Mouse (Mus musculus): ENCODE measurements around the gene Gfra4. TPM values are rescaled to one million over a fixed set of nuclear protein-coding genes. Genes with fewer than 3 reads are reported as not detected.

Gfra4 gene
- polyA plus RNA-seq, 1 experiment from 2014 or later: 6.8 TPM

DNA sequence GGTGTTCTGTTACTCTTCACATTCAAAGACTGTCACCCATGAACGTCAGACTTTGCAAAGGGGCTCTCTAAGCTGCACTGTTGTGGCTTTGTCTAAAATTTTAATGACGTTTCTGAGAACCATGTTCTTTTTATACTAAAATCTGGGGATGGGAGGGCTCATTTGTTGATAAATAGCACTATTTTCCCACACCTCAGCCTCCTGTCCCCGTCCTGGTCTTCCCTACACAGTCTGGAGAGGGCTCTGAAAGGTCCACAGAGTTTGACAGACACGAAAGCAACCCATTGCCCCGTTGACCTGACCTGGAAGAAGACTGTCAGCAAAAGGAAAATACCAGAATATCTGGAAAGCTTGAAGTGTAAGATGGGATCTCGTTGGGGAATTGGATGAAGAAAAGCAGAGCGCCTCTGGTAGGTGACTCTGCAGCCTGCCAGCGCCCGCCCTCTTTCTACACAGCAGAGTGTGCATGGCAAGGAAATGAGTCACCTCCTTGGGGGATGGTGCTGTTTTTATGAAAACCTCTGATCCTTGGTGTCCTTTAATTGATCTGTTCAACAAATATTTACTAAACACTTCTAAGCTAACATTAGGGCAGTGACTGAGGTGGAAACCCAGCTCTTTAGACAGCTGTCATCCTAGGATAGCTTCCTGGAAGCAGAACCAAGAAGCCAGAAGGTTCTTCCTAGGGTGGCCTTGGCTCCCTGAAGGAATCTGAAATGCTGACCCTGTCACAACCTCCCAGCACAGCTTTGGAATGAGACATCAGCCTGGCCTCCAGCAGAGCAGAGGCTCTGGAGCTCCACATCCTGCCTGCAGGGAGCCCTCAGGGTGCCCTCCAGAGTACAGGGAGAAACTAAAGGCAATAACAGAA, 13.6 kb downstream of the Gfra4 start:
- peaks cover 26% of the 10 kb centered on the region; the same call in 1 of the 2 replicates for H3K36me3 ChIP-seq
- no peak overlapping the region for H3K4me3 ChIP-seq
- no peak overlapping the region for H3K9ac ChIP-seq (replicated peaks)
- no peak overlapping the region for H3K27ac ChIP-seq (replicated peaks)
- ATAC-seq (ENCODE audit: low FRiP score, low read depth): no peak
- no peaks in the 10 kb centered on the region for H3K9me3 ChIP-seq
- WGBS: 76% methylated on average over 9 of the region's 9 CpGs
- no peak overlapping the region for H3K4me2 ChIP-seq (replicated peaks)
- H3K27me3 ChIP-seq: no peaks in the 10 kb centered on the region
- no peaks in the 10 kb centered on the region for H3K4me1 ChIP-seq

DNA sequence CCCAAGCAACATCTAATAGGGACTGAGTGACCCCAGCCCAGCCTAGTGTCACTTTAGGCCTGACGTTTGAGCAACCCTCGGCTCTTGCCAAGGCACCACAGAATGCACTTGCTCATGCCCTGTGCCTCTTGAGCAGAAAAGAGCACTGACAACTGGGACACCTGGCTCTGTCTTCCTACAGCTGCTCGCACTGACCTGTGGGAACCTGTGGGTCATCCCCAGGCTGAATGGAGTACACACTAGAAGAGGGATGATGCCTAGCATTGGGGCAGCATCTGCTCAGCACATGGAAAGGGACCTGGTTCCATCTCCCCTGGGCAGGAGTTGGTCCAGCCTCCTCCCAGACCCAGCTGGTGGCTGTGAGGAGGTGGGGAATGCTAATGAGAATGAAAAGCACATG, 15.9 kb downstream of the Gfra4 start:
- Histone ChIP-seq H3K9ac (replicated peaks) (no peak overlapping the region), H3K4me3 (no peak overlapping the region), H3K27me3 (no peaks in the 10 kb centered on the region), H3K4me2 (replicated peaks) (no peak overlapping the region), H3K36me3 (peaks cover 45% of the 10 kb centered on the region), H3K9me3 (no peaks in the 10 kb centered on the region), H3K27ac (replicated peaks) (no peak overlapping the region), H3K4me1 (no peaks in the 10 kb centered on the region)
- 87% methylated on average over 3 of the region's 3 CpGs for WGBS
- ATAC-seq (ENCODE audit: low FRiP score, low read depth): no peak

DNA sequence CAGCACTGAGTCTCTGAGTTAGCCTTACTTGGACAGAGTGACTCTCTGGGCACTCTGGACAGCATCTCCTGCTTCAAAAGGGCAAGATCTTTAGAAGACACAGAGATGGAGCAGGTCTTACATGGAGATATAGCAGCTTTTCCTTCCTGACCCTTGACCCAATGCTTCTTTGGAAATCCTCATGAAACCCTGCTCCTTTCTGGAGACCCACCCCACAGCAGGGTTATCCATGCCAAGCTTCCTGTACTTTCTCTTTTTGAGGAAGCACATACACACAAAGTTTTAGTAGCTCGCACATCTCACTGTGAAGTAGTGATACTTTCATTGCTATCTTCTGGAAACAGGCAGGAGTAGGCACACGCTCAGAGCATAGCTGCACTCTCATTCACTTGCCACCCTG, 17.7 kb downstream of the Gfra4 start:
- 97% methylated on average over 2 of the region's 2 CpGs for WGBS
- no peak overlapping the region for H3K4me3 ChIP-seq
- H3K27me3 ChIP-seq: no peaks in the 10 kb centered on the region
- no peak for ATAC-seq (ENCODE audit: low FRiP score, low read depth)
- H3K9me3 ChIP-seq: no peaks in the 10 kb centered on the region
- no peak overlapping the region for H3K9ac ChIP-seq (replicated peaks)
- no peaks in the 10 kb centered on the region for H3K4me1 ChIP-seq
- no peak overlapping the region for H3K27ac ChIP-seq (replicated peaks)
- no peak overlapping the region for H3K4me2 ChIP-seq (replicated peaks)
- H3K36me3 ChIP-seq: peaks cover 56% of the 10 kb centered on the region

DNA sequence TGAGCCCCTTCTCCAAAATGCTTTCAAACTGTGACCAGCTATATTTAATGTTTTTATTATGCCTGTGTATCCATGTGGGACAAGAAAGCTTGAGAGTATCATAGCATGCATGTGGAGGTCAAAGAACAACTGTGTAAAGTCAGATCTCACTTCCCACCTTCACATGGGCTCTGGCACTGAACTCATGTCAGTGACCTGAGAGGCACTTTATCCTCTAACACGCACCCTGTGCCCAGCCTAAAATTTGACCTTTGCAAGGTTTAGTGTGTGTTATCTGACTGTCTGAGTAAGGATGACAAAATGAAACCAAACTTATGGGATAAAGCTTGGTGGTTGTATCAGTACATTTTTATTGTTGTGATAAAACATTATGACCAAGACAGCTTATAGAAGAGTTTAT, 32.3 kb downstream of the Gfra4 start:
- H3K27me3 ChIP-seq: no peaks in the 10 kb centered on the region
- peaks cover 33% of the 10 kb centered on the region for H3K36me3 ChIP-seq
- no peak overlapping the region for H3K4me2 ChIP-seq (replicated peaks)
- WGBS: 86% methylated on average over 1 of the region's 1 CpGs
- H3K9me3 ChIP-seq: no peaks in the 10 kb centered on the region
- no peak overlapping the region for H3K27ac ChIP-seq (replicated peaks)
- H3K4me1 ChIP-seq: no peaks in the 10 kb centered on the region
- H3K9ac ChIP-seq (replicated peaks): no peak overlapping the region
- no peak for ATAC-seq (ENCODE audit: low FRiP score, low read depth)
- no peak overlapping the region for H3K4me3 ChIP-seq

DNA sequence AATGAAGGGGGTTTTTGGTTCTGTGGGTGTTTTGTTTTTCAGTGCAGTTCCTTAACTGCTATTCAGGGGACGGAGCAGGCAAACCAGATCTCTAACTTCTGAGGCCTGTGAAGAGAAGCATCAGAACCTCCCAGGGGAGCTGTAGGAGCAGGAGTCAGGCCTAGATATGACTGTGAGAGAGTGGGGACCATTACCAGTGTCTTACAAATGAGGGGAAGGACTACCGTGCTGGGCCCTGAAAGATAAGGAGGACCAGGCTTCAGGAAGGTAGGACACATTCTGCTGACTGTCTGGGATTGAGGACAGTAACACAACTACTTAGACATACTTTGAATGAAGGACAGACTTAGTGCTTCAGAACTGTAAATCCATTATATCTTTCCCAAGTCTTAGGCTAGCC, 33.8 kb downstream of the Gfra4 start:
- Histone ChIP-seq H3K27ac (replicated peaks) (no peak overlapping the region), H3K27me3 (no peaks in the 10 kb centered on the region), H3K9me3 (no peaks in the 10 kb centered on the region), H3K4me3 (no peak overlapping the region), H3K9ac (replicated peaks) (no peak overlapping the region), H3K36me3 (peaks cover 32% of the 10 kb centered on the region), H3K4me1 (no peaks in the 10 kb centered on the region), H3K4me2 (replicated peaks) (no peak overlapping the region)
- WGBS: 92% methylated on average over 2 of the region's 2 CpGs
- ATAC-seq (ENCODE audit: low FRiP score, low read depth): no peak

DNA sequence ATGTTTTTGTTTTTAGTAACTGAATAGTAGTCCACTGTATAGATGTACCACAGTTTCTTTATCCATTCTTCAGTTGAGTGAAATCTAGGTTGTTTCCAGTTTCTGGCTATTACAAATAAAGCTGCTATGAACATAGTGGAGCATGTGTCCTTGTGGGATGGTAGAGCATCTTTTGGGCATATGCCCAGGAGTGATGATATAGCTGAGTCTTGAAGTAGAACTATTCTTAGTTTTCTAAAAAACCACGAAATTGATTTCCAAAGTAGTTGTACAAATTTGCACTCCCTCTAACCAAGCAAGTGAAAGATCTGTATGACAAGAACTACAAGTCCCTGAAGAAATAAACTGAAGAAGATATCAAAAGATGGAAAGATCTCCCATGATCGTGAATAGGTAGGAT, 50.1 kb downstream of the Gfra4 start:
- H3K4me3 ChIP-seq: no peak overlapping the region
- H3K9ac ChIP-seq (replicated peaks): no peak overlapping the region
- no peak overlapping the region for H3K27ac ChIP-seq (replicated peaks)
- H3K36me3 ChIP-seq: peaks cover 11% of the 10 kb centered on the region
- no peaks in the 10 kb centered on the region for H3K9me3 ChIP-seq
- WGBS: 95% methylated on average over 2 of the region's 2 CpGs
- no peaks in the 10 kb centered on the region for H3K27me3 ChIP-seq
- H3K4me1 ChIP-seq: no peaks in the 10 kb centered on the region
- H3K4me2 ChIP-seq (replicated peaks): no peak overlapping the region
- ATAC-seq (ENCODE audit: low FRiP score, low read depth): no peak

Small RNA genes within 50 kb of the gene (microRNA-seq; reads per million reads assigned to microRNA genes)
- not detected for gene Mir6973b

Other genes starting within 250 kb of the Gfra4 start
- 86.9 and 89.0 TPM in 2 replicates for gene 4930402H24Rik, start 136.7 kb downstream of the Gfra4 start, polyA plus RNA-seq (2016; fragmentation: Nextera tagmentation; extraction: Ambion mirVana)
- gene Atrn, start 136.6 kb downstream of the Gfra4 start, polyA plus RNA-seq (2016; fragmentation: Nextera tagmentation; extraction: Ambion mirVana): 11.8 and 15.4 TPM in 2 replicates
- gene Adam33, start 20.7 kb upstream of the Gfra4 start, polyA plus RNA-seq (2016; fragmentation: Nextera tagmentation; extraction: Ambion mirVana): 2.0 and 2.1 TPM in 2 replicates
- 0.13 and 0.27 TPM in 2 replicates for gene Siglec1, start 43.7 kb upstream of the Gfra4 start, polyA plus RNA-seq (2016; fragmentation: Nextera tagmentation; extraction: Ambion mirVana)
- gene Hspa12b, start 84.2 kb upstream of the Gfra4 start, polyA plus RNA-seq (2016; fragmentation: Nextera tagmentation; extraction: Ambion mirVana): 6.4 and 7.6 TPM in 2 replicates
- gene Gm11037, start 90.4 kb upstream of the Gfra4 start, polyA plus RNA-seq (2016; fragmentation: Nextera tagmentation; extraction: Ambion mirVana): not detected in 2 replicates
- 92.2 and 98.3 TPM in 2 replicates for gene 1700037H04Rik, start 117.0 kb upstream of the Gfra4 start, polyA plus RNA-seq (2016; fragmentation: Nextera tagmentation; extraction: Ambion mirVana)
- gene Cenpb, start 137.0 kb upstream of the Gfra4 start, polyA plus RNA-seq (2016; fragmentation: Nextera tagmentation; extraction: Ambion mirVana): 16.2 and 17.4 TPM in 2 replicates
- 107 and 111 TPM in 2 replicates for gene Cdc25b, start 143.9 kb upstream of the Gfra4 start, polyA plus RNA-seq (2016; fragmentation: Nextera tagmentation; extraction: Ambion mirVana)
- 9.0 and 9.7 TPM in 2 replicates for gene Spef1, start 144.2 kb upstream of the Gfra4 start, polyA plus RNA-seq (2016; fragmentation: Nextera tagmentation; extraction: Ambion mirVana)
- gene Ap5s1, start 164.0 kb upstream of the Gfra4 start, polyA plus RNA-seq (2016; fragmentation: Nextera tagmentation; extraction: Ambion mirVana): 25.6 and 28.7 TPM in 2 replicates
- 12.3 and 13.8 TPM in 2 replicates for gene Mavs, start 191.0 kb upstream of the Gfra4 start, polyA plus RNA-seq (2016; fragmentation: Nextera tagmentation; extraction: Ambion mirVana)
- 61.9 and 72.8 TPM in 2 replicates for gene Pank2, start 219.4 kb upstream of the Gfra4 start, polyA plus RNA-seq (2016; fragmentation: Nextera tagmentation; extraction: Ambion mirVana)